Mouse (Mus musculus): ENCODE data around the gene Ednra.

DNA sequence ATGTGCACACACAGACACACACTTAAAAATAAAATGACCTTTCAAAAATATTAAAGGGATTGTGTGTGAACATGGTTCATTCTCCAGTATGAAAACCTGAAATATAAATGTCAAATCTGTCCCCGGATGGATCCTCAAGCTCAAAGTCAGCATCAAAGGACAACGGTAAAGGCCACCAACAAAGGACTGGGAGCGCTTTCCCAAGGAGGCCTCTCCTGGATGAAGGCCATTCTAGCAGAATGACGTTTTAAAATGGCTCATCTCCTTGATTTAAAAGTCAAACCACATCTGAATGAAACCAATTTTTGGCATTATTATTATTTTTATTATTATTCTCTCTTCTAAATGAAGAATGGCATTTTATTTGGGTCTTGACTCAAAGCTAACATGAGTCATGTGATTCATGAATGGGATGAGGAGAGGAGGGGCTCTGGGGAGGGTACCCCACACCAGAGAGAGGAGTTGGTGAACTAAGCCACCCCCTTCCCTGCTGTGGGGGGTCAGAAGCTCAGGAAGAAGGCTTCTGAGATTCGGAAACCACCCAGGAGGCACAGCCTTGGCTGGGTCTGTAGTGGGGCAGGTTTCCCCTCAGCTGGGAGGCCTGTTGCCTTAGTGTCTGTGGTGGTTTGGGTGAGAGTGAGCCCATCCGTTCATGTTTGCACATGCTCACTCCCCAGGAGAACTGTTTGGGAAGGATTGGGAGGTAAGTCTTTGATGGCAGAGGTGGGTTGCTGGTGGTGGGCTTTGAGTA, 40.7 kb downstream of the Ednra start:
- no peak for TF ChIP-seq CTCF (conservative IDR thresholded peaks at IDR 0.05; ENCODE audit: low read length)
- no peak for TF ChIP-seq NANOG (IDR thresholded peaks at IDR 0.05; ENCODE audit: borderline replicate concordance, low read length)

All from E14TG2a.4 (cell line).